Mouse (Mus musculus) bone marrow macrophage, adult 2 months (primary cell): ENCODE measurements around the gene Rsph10b.

ENCODE experiments used
- CTCF ChIP-seq: IDR thresholded peaks from 2 replicates; pipeline ENCODE4 v1.5.1; 2012; ENCODE audit warnings: low read depth, mild to moderate bottlenecking, low read length, moderate library complexity
- POLR2A ChIP-seq: IDR thresholded peaks from 2 replicates; pipeline ENCODE4 v1.6.1; 2012; ENCODE audit warnings: mild to moderate bottlenecking, low read depth, low read length, borderline replicate concordance

- TF ChIP-seq CTCF (no peak), POLR2A (no peak)
Measured at GRCm38 (mm10) chr5:143999409-143999808, 66.6 kb downstream of the Rsph10b start.
